Mouse (Mus musculus) stomach, embryonic 14.5 days (tissue): ENCODE data around the gene Mmp9. TPM values are rescaled to one million over a fixed set of nuclear protein-coding genes. Genes with fewer than 3 reads are reported as not detected.
A peak's percentile ranks its signal among the peaks of the same experiment; 100 is the strongest.

ENCODE experiments used
- ATAC-seq: fragments of 200-750 bp; cut with Nextera tagmentation; 2 replicates; pipeline ENCODE4 v1.8.0; 2017; ENCODE audit warnings: low read depth, moderate TSS enrichment; ENCODE audit not compliant: insufficient number of reproducible peaks, insufficient read depth, low FRiP score
- H3K27ac ChIP-seq: fragments of 300-500 bp; sonication (generic); 2 replicates; pipeline ENCODE4 v1.5.1; 2014; ENCODE audit warnings: mild to moderate bottlenecking, low read length, moderate library complexity, mixed read lengths
- H3K27me3 ChIP-seq: fragments of 300-500 bp; sonication (generic); 2 replicates; pipeline ENCODE4 v1.6.1; 2014; ENCODE audit warnings: low read length, control low read depth, mixed read lengths; ENCODE audit not compliant: control insufficient read depth, insufficient read depth
- H3K36me3 ChIP-seq: fragments of 300-500 bp; sonication (generic); 2 replicates; pipeline ENCODE4 v1.6.1; 2014; ENCODE audit warnings: mild to moderate bottlenecking, control low read depth, low read length, moderate library complexity, mixed read lengths; ENCODE audit not compliant: control insufficient read depth, insufficient read depth
- H3K4me1 ChIP-seq: fragments of 300-500 bp; sonication (generic); 2 replicates; pipeline ENCODE4 v1.6.1; 2014; ENCODE audit warnings: low read length, control low read depth, mixed read lengths; ENCODE audit not compliant: control insufficient read depth, insufficient read depth
- H3K4me2 ChIP-seq: fragments of 300-500 bp; sonication (generic); replicated peaks from 2 replicates; pipeline ENCODE4 v1.6.1; 2014; ENCODE audit warnings: low read depth, low read length, control low read depth
- H3K4me3 ChIP-seq: fragments of 300-500 bp; sonication (generic); 2 replicates; pipeline ENCODE4 v1.5.1; 2014; ENCODE audit warnings: low read depth, low read length, control low read depth
- H3K9ac ChIP-seq: fragments of 300-500 bp; sonication (generic); replicated peaks from 2 replicates; pipeline ENCODE4 v1.6.1; 2014; ENCODE audit warnings: low read depth, mild to moderate bottlenecking, control low read depth, low read length, moderate library complexity, mixed read lengths
- H3K9me3 ChIP-seq: fragments of 300-500 bp; sonication (generic); 2 replicates; pipeline ENCODE4 v1.6.1; 2016; ENCODE audit warnings: low read depth, low read length, control low read depth; ENCODE audit not compliant: control insufficient read depth
- WGBS: fragments of 180-500 bp; shearing (Covaris S2); extraction: QIAGEN DNeasy Blood & Tissue Kit; methylation state at CpG from one replicate; pipeline ENCODE4 v1.1.7; 2014; 5-methylcytosine and 5-hydroxymethylcytosine counted together
- polyA plus RNA-seq: library from polyadenylated mRNA; unstranded; fragments of >200 nt; fragmentation: Nextera tagmentation; extraction: Ambion mirVana; gene quantifications from 2 replicates; pipeline ENCODE4 v1.2.1, GENCODE M21; 2014

Mmp9 gene
- polyA plus RNA-seq, 1 experiment from 2014 or later: 1.8 TPM

DNA sequence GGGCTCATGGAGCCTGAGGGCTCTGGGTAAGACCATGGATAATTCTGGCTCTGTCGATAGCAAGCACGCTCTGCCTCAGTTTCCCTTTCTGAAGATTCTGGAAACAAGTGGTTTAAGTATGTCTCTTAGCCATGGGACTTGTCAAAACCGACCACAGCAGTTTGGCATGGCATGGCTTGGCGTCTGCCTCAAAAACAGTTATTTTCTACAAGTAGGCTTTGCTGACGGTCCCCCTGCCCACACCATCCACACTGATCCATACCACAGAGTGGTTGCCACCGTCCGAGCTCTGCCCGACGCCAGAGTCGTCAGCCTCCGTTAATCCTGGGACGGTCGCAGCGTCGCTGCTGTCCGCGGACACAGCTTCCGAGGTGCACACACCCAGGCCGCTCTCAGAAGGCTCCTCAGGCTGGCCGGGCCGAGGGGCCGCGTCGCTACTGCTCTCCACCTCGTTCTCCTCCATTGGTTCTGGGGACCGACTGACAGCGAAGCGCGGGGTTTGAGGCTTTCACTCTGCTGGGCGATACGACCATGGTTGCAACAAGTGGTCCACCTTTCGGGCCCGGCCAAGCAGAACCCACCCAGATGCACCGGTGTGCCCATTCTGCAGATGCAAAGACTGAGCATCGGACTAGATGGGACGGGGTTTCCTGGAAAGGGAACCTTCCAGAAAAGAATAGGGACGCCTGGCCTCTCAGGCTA is 30.1 kb upstream of the Mmp9 start:
- Histone ChIP-seq H3K4me2 (peak overlapping the region; percentile 86), H3K9ac (peak overlapping the region; percentile 80), H3K27me3 (no peaks in the 10 kb centered on the region), H3K27ac (peak overlapping the region; percentile 97), H3K36me3 (peaks cover 37% of the 10 kb centered on the region), H3K4me3 (peak overlapping the region; percentile 81), H3K4me1 (peaks cover 16% of the 10 kb centered on the region; the same call in 1 of the 2 replicates), H3K9me3 (peaks cover 5% of the 10 kb centered on the region)
- ATAC-seq: no peak
- WGBS: 4% methylated on average over 37 of the region's 37 CpGs

DNA sequence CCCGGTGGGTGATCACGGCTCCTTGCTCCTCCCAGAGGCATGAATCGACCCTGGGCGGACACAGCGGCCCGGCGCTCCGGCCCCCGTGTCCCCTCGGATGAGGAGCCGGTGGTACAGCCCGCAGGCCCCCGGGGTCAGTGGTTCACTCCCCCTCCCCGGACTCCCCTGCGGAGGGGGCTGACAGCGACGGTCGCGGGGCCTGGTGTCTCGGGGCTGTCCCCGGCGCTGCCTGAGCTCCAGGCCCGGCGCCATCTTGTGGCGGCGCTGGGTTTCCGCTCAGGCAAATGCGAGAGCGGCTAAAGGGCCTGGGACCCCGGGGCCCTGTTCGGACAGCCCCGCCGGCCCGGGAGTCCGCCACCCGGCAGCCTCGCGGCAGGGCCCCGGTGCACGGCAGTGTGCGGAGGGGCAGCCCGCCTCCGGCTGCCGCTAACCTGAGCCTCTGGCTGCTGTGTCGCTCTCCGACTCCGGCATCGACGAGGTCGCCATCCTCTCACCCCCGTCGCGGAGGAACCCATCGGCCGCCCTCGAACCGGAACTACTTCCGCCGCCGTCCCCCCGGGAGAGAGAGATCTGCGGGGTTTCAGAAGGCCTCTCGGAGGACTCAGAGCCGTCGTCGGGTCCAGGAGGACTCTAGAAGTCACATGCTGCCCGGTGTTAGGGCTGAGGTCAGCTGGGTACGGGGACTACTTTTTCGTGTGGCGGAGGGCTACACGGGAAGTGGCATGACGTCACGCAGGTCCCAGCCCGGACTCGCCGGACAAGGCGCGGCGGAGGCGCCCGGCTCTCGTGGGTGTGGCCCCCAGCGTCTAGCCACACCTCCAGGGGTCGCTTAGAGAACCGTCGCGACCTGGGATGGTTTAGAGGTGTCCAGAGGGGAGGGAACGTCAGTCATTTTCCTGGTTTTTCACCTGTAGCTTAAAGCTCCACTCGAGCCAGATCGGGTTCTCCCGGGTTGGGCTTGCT is 29.2 kb upstream of the Mmp9 start, which contains the start of gene Zfp335:
Zfp335 (minus strand) TSS at position 672 of the 963 bp plus-strand sequence.
- peaks cover 16% of the 10 kb centered on the region; the same call in 1 of the 2 replicates for H3K4me1 ChIP-seq
- ATAC-seq: peak; percentile 86

DNA sequence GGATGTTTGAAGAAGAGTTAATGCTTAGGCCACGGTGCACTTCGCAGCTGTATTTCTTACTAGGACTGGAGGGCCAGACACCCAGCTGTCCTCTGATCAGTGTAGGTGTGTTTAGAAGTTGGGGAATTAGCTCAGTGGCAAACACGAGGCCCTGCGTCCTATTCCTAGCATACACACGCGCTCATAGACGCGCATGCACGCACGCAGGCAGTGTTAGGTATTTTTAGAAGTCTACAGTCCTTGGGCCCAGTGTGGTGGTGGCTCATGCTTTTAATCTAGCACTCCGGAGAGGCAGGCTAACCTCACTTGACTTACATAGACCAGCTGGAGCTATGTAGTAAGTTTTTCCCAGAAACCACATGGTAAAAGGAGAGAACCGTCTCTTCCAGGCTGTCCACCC is 28.4 kb upstream of the Mmp9 start:
- Histone ChIP-seq H3K9me3 (no peaks in the 10 kb centered on the region), H3K9ac (peak overlapping the region; percentile 80), H3K4me3 (peak overlapping the region; percentile 81), H3K4me2 (peak overlapping the region; percentile 45), H3K36me3 (peaks cover 22% of the 10 kb centered on the region), H3K27ac (peak overlapping the region; percentile 97), H3K4me1 (peaks cover 16% of the 10 kb centered on the region; the same call in 1 of the 2 replicates), H3K27me3 (no peaks in the 10 kb centered on the region)
- whole genome bisulfite sequencing: 7% methylated on average over 12 of the region's 12 CpGs
- ATAC-seq: peak; percentile 11; the same call in 1 of the 2 replicates

More for the DNA sequence above, 29.2 kb upstream of the Mmp9 start, which contains the start of gene Zfp335:
- Histone ChIP-seq H3K27me3 (no peaks in the 10 kb centered on the region), H3K27ac (peak within 1 kb of the TSS; percentile 97), H3K9me3 (peaks cover under 1% of the 10 kb centered on the region), H3K4me2 (peak within 1 kb of the TSS; percentile 86), H3K4me3 (peak within 1 kb of the TSS; percentile 81), H3K36me3 (peaks cover 29% of the 10 kb centered on the region), H3K9ac (peak within 1 kb of the TSS; percentile 80)
- WGBS: under 1% methylated on average over 86 of the region's 91 CpGs

DNA sequence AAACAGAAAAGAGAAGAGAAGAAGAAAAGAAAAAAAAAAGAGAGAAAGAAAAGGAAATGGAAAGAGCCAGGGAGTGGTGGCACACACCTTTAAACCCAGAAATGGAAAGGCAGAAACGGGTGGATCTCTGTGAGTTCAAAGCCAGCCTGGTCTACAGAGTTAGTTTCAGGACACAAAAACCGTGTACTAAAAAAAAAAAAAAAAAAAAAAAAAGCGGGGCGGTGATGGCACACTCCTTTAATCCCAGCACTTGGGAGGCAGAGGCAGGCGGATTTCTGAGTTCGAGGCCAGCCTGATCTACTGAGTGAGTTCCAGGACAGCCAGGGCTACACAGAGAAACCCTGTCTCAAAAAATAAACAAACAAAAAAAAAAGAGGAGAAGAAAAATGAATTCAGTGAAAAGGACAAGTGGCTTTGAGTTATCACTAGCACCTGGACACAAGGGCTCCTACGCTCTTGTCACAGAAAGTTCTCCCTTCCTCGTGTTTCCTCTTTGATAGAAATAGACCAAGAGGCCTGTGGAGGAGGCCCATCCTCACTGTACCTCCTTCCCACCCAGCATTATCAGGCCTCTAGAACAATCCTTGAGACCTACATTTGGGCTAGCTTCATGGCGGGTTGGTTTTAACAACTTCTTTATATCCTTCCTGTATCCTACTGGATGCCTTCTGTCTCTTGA is 27.7 kb upstream of the Mmp9 start:
- Histone ChIP-seq H3K4me2 (no peak overlapping the region), H3K4me1 (peaks cover 16% of the 10 kb centered on the region; the same call in 1 of the 2 replicates), H3K9me3 (no peaks in the 10 kb centered on the region), H3K9ac (no peak overlapping the region), H3K4me3 (peak overlapping the region; percentile 81; the same call in 1 of the 2 replicates), H3K36me3 (peaks cover 14% of the 10 kb centered on the region), H3K27me3 (no peaks in the 10 kb centered on the region), H3K27ac (peak overlapping the region; percentile 97)
- 87% methylated on average over 8 of the region's 9 CpGs for WGBS
- ATAC-seq: no peak

DNA sequence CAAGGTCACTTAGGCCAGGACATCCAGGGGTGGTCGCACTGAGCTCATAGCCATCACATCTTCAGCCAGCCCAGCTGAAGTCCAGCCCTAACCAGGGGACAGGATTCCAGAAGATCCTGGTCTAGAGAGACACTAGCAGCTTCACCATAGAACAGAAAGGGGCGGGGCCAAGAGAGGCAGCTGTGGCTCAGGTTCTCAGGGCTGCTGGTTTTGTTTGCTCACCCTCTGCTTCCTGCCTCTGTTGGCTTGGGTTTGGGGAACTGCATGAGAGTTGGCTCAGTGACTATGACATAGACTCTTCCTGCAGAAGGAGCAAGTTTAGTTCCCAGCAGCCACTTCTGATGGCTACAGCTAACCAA is 27.2 kb upstream of the Mmp9 start:
- no peak overlapping the region for H3K27ac ChIP-seq
- no peak overlapping the region for H3K4me2 ChIP-seq
- H3K27me3 ChIP-seq: no peaks in the 10 kb centered on the region
- no peak overlapping the region for H3K9ac ChIP-seq
- H3K4me1 ChIP-seq: peaks cover 16% of the 10 kb centered on the region; the same call in 1 of the 2 replicates
- no peaks in the 10 kb centered on the region for H3K9me3 ChIP-seq
- H3K36me3 ChIP-seq: peaks cover 9% of the 10 kb centered on the region
- no peak for ATAC-seq
- WGBS: 74% methylated on average over 2 of the region's 2 CpGs
- H3K4me3 ChIP-seq: no peak overlapping the region

DNA sequence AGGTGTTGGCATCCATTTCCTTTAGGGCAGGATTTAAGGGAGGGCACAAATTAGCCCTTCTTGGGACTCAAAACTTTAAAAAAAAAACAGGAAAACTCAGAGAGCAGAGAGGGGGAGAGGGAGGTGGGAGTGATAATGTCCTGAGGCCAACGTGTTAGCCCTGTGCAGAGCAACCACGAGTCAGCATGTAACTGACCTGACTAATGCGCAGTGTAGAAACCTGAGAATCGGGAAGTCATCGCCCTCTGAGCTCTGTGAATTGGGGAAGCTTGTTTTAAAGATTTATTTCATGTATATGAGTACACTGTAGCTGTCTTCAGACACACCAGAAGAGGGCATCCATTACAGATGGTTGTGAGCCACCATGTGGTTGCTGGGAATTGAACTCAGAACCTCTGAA is 23.8 kb upstream of the Mmp9 start:
- H3K4me1 ChIP-seq: peaks cover 4% of the 10 kb centered on the region; the same call in 1 of the 2 replicates
- no peak overlapping the region for H3K4me3 ChIP-seq
- H3K36me3 ChIP-seq: no peaks in the 10 kb centered on the region
- ATAC-seq: no peak
- no peak overlapping the region for H3K4me2 ChIP-seq
- WGBS: 73% methylated on average over 5 of the region's 5 CpGs
- H3K9me3 ChIP-seq: no peaks in the 10 kb centered on the region
- H3K27ac ChIP-seq: no peak overlapping the region
- no peaks in the 10 kb centered on the region for H3K27me3 ChIP-seq
- H3K9ac ChIP-seq: no peak overlapping the region

DNA sequence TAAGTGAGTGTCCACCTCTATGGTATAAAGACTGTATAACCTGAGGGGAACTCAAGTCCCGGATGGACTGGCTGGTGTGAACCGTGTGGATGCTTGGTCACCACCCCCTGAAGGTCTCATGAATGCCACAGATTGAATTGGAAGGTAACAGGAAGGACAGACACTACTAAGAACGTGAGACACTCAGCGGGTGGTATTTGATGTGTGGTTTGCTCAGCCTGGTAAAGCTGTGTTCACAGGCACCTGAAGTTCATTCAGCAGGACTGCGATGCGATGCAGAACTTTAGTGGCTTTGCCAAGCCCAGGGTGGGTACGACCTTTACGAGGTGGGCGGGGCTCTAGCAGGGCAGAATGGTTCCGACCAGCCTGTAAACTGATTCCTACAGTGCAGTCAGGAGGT is 23.2 kb upstream of the Mmp9 start:
- Histone ChIP-seq H3K27ac (no peak overlapping the region), H3K4me2 (no peak overlapping the region), H3K27me3 (no peaks in the 10 kb centered on the region), H3K36me3 (no peaks in the 10 kb centered on the region), H3K4me1 (peaks cover 2% of the 10 kb centered on the region; the same call in 1 of the 2 replicates), H3K9me3 (no peaks in the 10 kb centered on the region), H3K4me3 (no peak overlapping the region), H3K9ac (no peak overlapping the region)
- no peak for ATAC-seq
- WGBS: 64% methylated on average over 10 of the region's 10 CpGs

DNA sequence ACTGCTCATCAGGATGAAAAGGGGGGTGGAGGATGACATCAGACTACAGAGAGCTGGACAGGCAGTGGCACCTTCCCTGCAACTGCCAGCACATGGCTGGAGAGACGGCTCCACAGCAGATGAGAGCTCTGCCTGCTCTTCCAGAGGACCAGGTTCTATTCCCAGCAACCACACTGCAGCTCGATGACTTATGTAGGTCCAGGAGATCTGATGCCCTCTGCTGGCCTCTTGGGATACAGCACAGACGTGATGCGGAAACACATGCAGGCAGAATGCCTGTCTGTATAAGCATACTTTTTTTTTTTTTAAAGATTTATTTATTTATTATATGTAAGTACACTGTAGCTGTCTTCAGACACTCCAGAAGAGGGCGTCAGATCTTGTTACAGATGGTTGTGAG is 22.3 kb upstream of the Mmp9 start:
- WGBS: 68% methylated on average over 4 of the region's 5 CpGs

More for the DNA sequence above, 22.3 kb upstream of the Mmp9 start:
- no peak overlapping the region for H3K9ac ChIP-seq
- no peaks in the 10 kb centered on the region for H3K27me3 ChIP-seq
- no peak overlapping the region for H3K4me3 ChIP-seq
- H3K4me2 ChIP-seq: no peak overlapping the region
- no peak for ATAC-seq
- no peaks in the 10 kb centered on the region for H3K4me1 ChIP-seq
- H3K27ac ChIP-seq: no peak overlapping the region
- no peaks in the 10 kb centered on the region for H3K9me3 ChIP-seq
- H3K36me3 ChIP-seq: no peaks in the 10 kb centered on the region
